Mouse (Mus musculus) midbrain, embryonic 11.5 days (tissue): ENCODE measurements around the gene Nxt1. TPM values are rescaled to one million over a fixed set of nuclear protein-coding genes. Genes with fewer than 3 reads are reported as not detected.

Experiments used
- ATAC-seq: fragments of 200-750 bp; cut with Nextera tagmentation; 2 replicates; pipeline ENCODE4 v1.8.0; 2017; ENCODE audit warnings: moderate TSS enrichment, moderate library complexity; ENCODE audit not compliant: low FRiP score
- DNase-seq: peaks from one replicate; pipeline ENCODE4 v3.0.0; 2015; ENCODE audit warnings: low spot score; ENCODE audit errors: missing footprints
- H3K27ac ChIP-seq: fragments of 300-500 bp; sonication (generic); 2 replicates; pipeline ENCODE4 v1.5.1; 2014; ENCODE audit warnings: low read depth, low read length
- H3K27me3 ChIP-seq: fragments of 300-500 bp; sonication (generic); 2 replicates; pipeline ENCODE4 v1.6.1; 2014; ENCODE audit warnings: mild to moderate bottlenecking, low read length, moderate library complexity, mixed read lengths; ENCODE audit not compliant: control insufficient read depth, insufficient read depth
- H3K36me3 ChIP-seq: fragments of 300-500 bp; sonication (generic); 2 replicates; pipeline ENCODE4 v1.6.1; 2014; ENCODE audit warnings: mild to moderate bottlenecking, low read length, moderate library complexity, mixed read lengths; ENCODE audit not compliant: control insufficient read depth, insufficient read depth
- H3K4me1 ChIP-seq: fragments of 300-500 bp; sonication (generic); 2 replicates; pipeline ENCODE4 v1.6.1; 2014; ENCODE audit warnings: low read length; ENCODE audit not compliant: control insufficient read depth, insufficient read depth
- H3K4me2 ChIP-seq: fragments of 300-500 bp; sonication (generic); 2 replicates; pipeline ENCODE4 v1.6.1; 2014; ENCODE audit warnings: mild to moderate bottlenecking, moderate library complexity
- H3K4me3 ChIP-seq: fragments of 300-500 bp; sonication (generic); 2 replicates; pipeline ENCODE4 v1.5.1; 2014; ENCODE audit warnings: low read depth, low read length
- H3K9ac ChIP-seq: fragments of 300-500 bp; sonication (generic); 2 replicates; pipeline ENCODE4 v1.6.1; 2014; ENCODE audit warnings: low read length
- H3K9me3 ChIP-seq: fragments of 300-500 bp; sonication (generic); 2 replicates; pipeline ENCODE4 v1.6.1; 2016; ENCODE audit warnings: low read length; ENCODE audit not compliant: control insufficient read depth
- WGBS: fragments of 180-500 bp; shearing (Covaris S2); extraction: QIAGEN DNeasy Blood & Tissue Kit; methylation state at CpG from one replicate; pipeline ENCODE4 v1.1.7; 2014; 5-methylcytosine and 5-hydroxymethylcytosine counted together
- polyA plus RNA-seq: library from polyadenylated mRNA; unstranded; fragments of >200 nt; fragmentation: Nextera tagmentation; extraction: Ambion mirVana; gene quantifications from 2 replicates; pipeline ENCODE4 v1.2.1, GENCODE M21; 2014

Gene Nxt1
- polyA plus RNA-seq, 1 experiment from 2014 or later: 133 TPM

- Histone ChIP-seq H3K4me3 (no peak overlapping the region), H3K36me3 (peaks cover 11% of the 10 kb centered on the region), H3K9me3 (no peaks in the 10 kb centered on the region), H3K4me1 (peaks cover 8% of the 10 kb centered on the region), H3K4me2 (no peak overlapping the region), H3K27me3 (no peaks in the 10 kb centered on the region), H3K27ac (no peak overlapping the region), H3K9ac (no peak overlapping the region)
- no peak for DNase-seq
- ATAC-seq: no peak
- WGBS: 92% methylated on average over 3 of the region's 3 CpGs
Measured at GRCm38 (mm10) chr2:148685709-148686108, 13.3 kb downstream of the Nxt1 start.

- H3K36me3 ChIP-seq: peaks cover 19% of the 10 kb centered on the region
- no peak overlapping the region for H3K9ac ChIP-seq
- no peak overlapping the region for H3K4me2 ChIP-seq
- ATAC-seq (no peak), DNase-seq (no peak)
- no peaks in the 10 kb centered on the region for H3K27me3 ChIP-seq
- H3K27ac ChIP-seq: no peak overlapping the region
- whole genome bisulfite sequencing: 91% methylated on average over 1 of the region's 1 CpGs
- H3K4me3 ChIP-seq: no peak overlapping the region
- peaks cover 4% of the 10 kb centered on the region for H3K4me1 ChIP-seq
- H3K9me3 ChIP-seq: no peaks in the 10 kb centered on the region
Measured at GRCm38 (mm10) chr2:148686862-148687261, 14.5 kb downstream of the Nxt1 start.

- 97% methylated on average over 5 of the region's 5 CpGs for WGBS
Measured at GRCm38 (mm10) chr2:148687971-148688370, 15.6 kb downstream of the Nxt1 start.

GRCm38 (mm10) chr2:148689444-148690140 is 17.2 kb downstream of the Nxt1 start:
- WGBS: 95% methylated on average over 6 of the region's 6 CpGs
- 0 out of 2 replicates have a peak, but pooled peaks cover 2% of the 10 kb centered on the region for H3K4me1 ChIP-seq
- no peak for ATAC-seq
- H3K9ac ChIP-seq: no peak overlapping the region
- H3K4me2 ChIP-seq: no peak overlapping the region
- H3K4me3 ChIP-seq: no peak overlapping the region
- H3K27me3 ChIP-seq: no peaks in the 10 kb centered on the region
- no peak for DNase-seq
- peaks cover 21% of the 10 kb centered on the region for H3K36me3 ChIP-seq
- H3K27ac ChIP-seq: no peak overlapping the region
- H3K9me3 ChIP-seq: no peaks in the 10 kb centered on the region

More at GRCm38 (mm10) chr2:148687971-148688370, 15.6 kb downstream of the Nxt1 start:
- H3K27me3 ChIP-seq: no peaks in the 10 kb centered on the region
- no peak overlapping the region for H3K9ac ChIP-seq
- 0 out of 2 replicates have a peak, but pooled peaks cover 2% of the 10 kb centered on the region for H3K4me1 ChIP-seq
- ATAC-seq (no peak), DNase-seq (no peak)
- no peak overlapping the region for H3K27ac ChIP-seq
- peaks cover 22% of the 10 kb centered on the region for H3K36me3 ChIP-seq
- no peaks in the 10 kb centered on the region for H3K9me3 ChIP-seq
- no peak overlapping the region for H3K4me2 ChIP-seq
- no peak overlapping the region for H3K4me3 ChIP-seq

GRCm38 (mm10) chr2:148690291-148690690 is 17.9 kb downstream of the Nxt1 start:
- no peak overlapping the region for H3K9ac ChIP-seq
- H3K36me3 ChIP-seq: peaks cover 17% of the 10 kb centered on the region
- no peaks in the 10 kb centered on the region for H3K9me3 ChIP-seq
- 0 out of 2 replicates have a peak, but pooled peaks cover 2% of the 10 kb centered on the region for H3K4me1 ChIP-seq
- H3K4me3 ChIP-seq: no peak overlapping the region
- DNase-seq: no peak
- H3K27me3 ChIP-seq: no peaks in the 10 kb centered on the region
- WGBS: 89% methylated on average over 3 of the region's 3 CpGs
- no peak overlapping the region for H3K27ac ChIP-seq
- no peak overlapping the region for H3K4me2 ChIP-seq
- no peak for ATAC-seq

GRCm38 (mm10) chr2:148690781-148691180 is 18.4 kb downstream of the Nxt1 start:
- 93% methylated on average over 5 of the region's 5 CpGs for WGBS
- H3K9me3 ChIP-seq: no peaks in the 10 kb centered on the region

GRCm38 (mm10) chr2:148698571-148698970 is 26.2 kb downstream of the Nxt1 start:
- H3K36me3 ChIP-seq: no peaks in the 10 kb centered on the region; the same call in 1 of the 2 replicates
- H3K9me3 ChIP-seq: no peaks in the 10 kb centered on the region
- ATAC-seq: no peak
- H3K4me1 ChIP-seq: no peaks in the 10 kb centered on the region
- no peak overlapping the region for H3K4me2 ChIP-seq
- DNase-seq: no peak
- no peak overlapping the region for H3K4me3 ChIP-seq
- H3K27ac ChIP-seq: no peak overlapping the region
- 90% methylated on average over 5 of the region's 5 CpGs for WGBS
- no peaks in the 10 kb centered on the region for H3K27me3 ChIP-seq
- no peak overlapping the region for H3K9ac ChIP-seq

More at GRCm38 (mm10) chr2:148690781-148691180, 18.4 kb downstream of the Nxt1 start:
- Histone ChIP-seq H3K27me3 (no peaks in the 10 kb centered on the region), H3K4me2 (no peak overlapping the region), H3K27ac (no peak overlapping the region), H3K4me1 (no peaks in the 10 kb centered on the region), H3K4me3 (no peak overlapping the region), H3K9ac (no peak overlapping the region), H3K36me3 (peaks cover 17% of the 10 kb centered on the region)
- no peak for ATAC-seq
- DNase-seq: no peak

GRCm38 (mm10) chr2:148706409-148707201 is 34.2 kb downstream of the Nxt1 start:
- no peaks in the 10 kb centered on the region for H3K4me1 ChIP-seq
- 0 out of 2 replicates have a peak, but pooled peaks cover 2% of the 10 kb centered on the region for H3K36me3 ChIP-seq
- no peak overlapping the region for H3K4me3 ChIP-seq
- no peak overlapping the region for H3K9ac ChIP-seq
- no peaks in the 10 kb centered on the region for H3K9me3 ChIP-seq
- H3K27me3 ChIP-seq: no peaks in the 10 kb centered on the region
- H3K27ac ChIP-seq: no peak overlapping the region
- 75% methylated on average over 15 of the region's 15 CpGs for WGBS
- DNase-seq (peak; percentile 85), ATAC-seq (peak; percentile 58)
- H3K4me2 ChIP-seq: no peak overlapping the region

- Histone ChIP-seq H3K4me2 (no peak overlapping the region), H3K4me1 (no peaks in the 10 kb centered on the region), H3K9ac (no peak overlapping the region), H3K27ac (no peak overlapping the region), H3K27me3 (no peaks in the 10 kb centered on the region), H3K9me3 (no peaks in the 10 kb centered on the region), H3K4me3 (no peak overlapping the region), H3K36me3 (0 out of 2 replicates have a peak, but pooled peaks cover 2% of the 10 kb centered on the region)
- ATAC-seq (no peak), DNase-seq (no peak)
- WGBS: 64% methylated on average over 6 of the region's 6 CpGs
Measured at GRCm38 (mm10) chr2:148707202-148707530, 34.8 kb downstream of the Nxt1 start.
